Mouse (Mus musculus) ES-Bruce4 (cell line): ENCODE data around the gene Tshz2. TPM values are rescaled to one million over a fixed set of nuclear protein-coding genes. Genes with fewer than 3 reads are reported as not detected.

Source experiments
- H3K27ac ChIP-seq: 2 replicates; pipeline ENCODE4 v1.5.1; 2012; ENCODE audit warnings: low read length, inconsistent platforms; ENCODE audit not compliant: insufficient read depth
- H3K27me3 ChIP-seq: 2 replicates; pipeline ENCODE4 v1.6.1; 2012; ENCODE audit warnings: mild to moderate bottlenecking, low read length, inconsistent platforms; ENCODE audit not compliant: control insufficient read depth, poor library complexity, insufficient read depth, severe bottlenecking
- H3K36me3 ChIP-seq: 2 replicates; pipeline ENCODE4 v1.6.1; 2012; ENCODE audit warnings: inconsistent platforms, mild to moderate bottlenecking, low read length, moderate library complexity; ENCODE audit not compliant: control insufficient read depth, poor library complexity, insufficient read depth, severe bottlenecking
- H3K4me1 ChIP-seq: one replicate; pipeline ENCODE4 v1.8.1; 2011; ENCODE audit warnings: low read length; ENCODE audit not compliant: control insufficient read depth, insufficient read depth
- H3K4me3 ChIP-seq: 2 replicates; pipeline ENCODE4 v1.5.1; 2011; ENCODE audit warnings: low read depth, mild to moderate bottlenecking, low read length
- H3K9ac ChIP-seq: 2 replicates; pipeline ENCODE4 v1.6.1; 2012; ENCODE audit warnings: low read depth, mild to moderate bottlenecking, inconsistent platforms; ENCODE audit not compliant: poor library complexity, severe bottlenecking
- H3K9me3 ChIP-seq: replicated peaks from 2 replicates; pipeline ENCODE4 v1.6.1; 2012; ENCODE audit warnings: mild to moderate bottlenecking, low read length, inconsistent platforms; ENCODE audit not compliant: control insufficient read depth, poor library complexity, insufficient read depth, severe bottlenecking
- CTCF ChIP-seq: IDR thresholded peaks from one replicate; pipeline ENCODE4 v1.8.1; 2011; ENCODE audit warnings: low read depth, low read length
- EP300 ChIP-seq: IDR thresholded peaks from 2 replicates; pipeline ENCODE4 v1.6.1; 2011; ENCODE audit warnings: low read depth, low read length; ENCODE audit not compliant: insufficient read depth
- POLR2A ChIP-seq: IDR thresholded peaks from one replicate; pipeline ENCODE4 v1.8.1; 2011; ENCODE audit warnings: low read length; ENCODE audit not compliant: insufficient read depth
- polyA plus RNA-seq: library from polyadenylated mRNA; stranded (reverse); fragments of >200 nt; gene quantifications from 2 replicates; pipeline ENCODE4 v1.2.4, GENCODE M21; 2011; ENCODE audit warnings: low read depth; ENCODE audit not compliant: missing spikeins, insufficient read depth, insufficient read length

Gene Tshz2
- polyA plus RNA-seq, 1 experiment, result 0.24 TPM

GRCm38 (mm10) chr2:169722341-169722740, 89.5 kb downstream of the Tshz2 start:
- Histone ChIP-seq H3K9ac (no peak overlapping the region), H3K4me3 (no peak overlapping the region), H3K27ac (no peak overlapping the region), H3K27me3 (no peaks in the 10 kb centered on the region), H3K4me1 (no peaks in the 10 kb centered on the region), H3K9me3 (no peaks in the 10 kb centered on the region), H3K36me3 (no peaks in the 10 kb centered on the region)
- TF ChIP-seq EP300, result no peak

- no peak overlapping the region for H3K27ac ChIP-seq
- no peaks in the 10 kb centered on the region for H3K9me3 ChIP-seq
- H3K4me1 ChIP-seq, result peaks cover 5% of the 10 kb centered on the region
- H3K9ac ChIP-seq, result no peak overlapping the region
- no peak for TF ChIP-seq EP300
- TF ChIP-seq POLR2A, result no peak
- TF ChIP-seq CTCF, result no peak
- no peaks in the 10 kb centered on the region for H3K36me3 ChIP-seq
- H3K27me3 ChIP-seq, result no peaks in the 10 kb centered on the region
- no peak overlapping the region for H3K4me3 ChIP-seq
Measured at GRCm38 (mm10) chr2:169723645-169724462, 91.0 kb downstream of the Tshz2 start.

- Histone ChIP-seq H3K9ac (no peak overlapping the region), H3K27me3 (no peaks in the 10 kb centered on the region), H3K36me3 (no peaks in the 10 kb centered on the region), H3K4me1 (peaks cover 6% of the 10 kb centered on the region), H3K27ac (peak overlapping the region; percentile 62), H3K9me3 (no peaks in the 10 kb centered on the region), H3K4me3 (no peak overlapping the region)
- no peak for TF ChIP-seq CTCF
- peak; percentile 97 for TF ChIP-seq EP300
Measured at GRCm38 (mm10) chr2:169728651-169729280, 96.0 kb downstream of the Tshz2 start.

GRCm38 (mm10) chr2:169730551-169730996, 97.8 kb downstream of the Tshz2 start:
- no peak overlapping the region for H3K27ac ChIP-seq
- H3K4me1 ChIP-seq, result peaks cover 6% of the 10 kb centered on the region
- no peak overlapping the region for H3K9ac ChIP-seq
- H3K4me3 ChIP-seq, result no peak overlapping the region
- TF ChIP-seq EP300, result no peak
- TF ChIP-seq POLR2A, result no peak
- TF ChIP-seq CTCF, result no peak
- H3K27me3 ChIP-seq, result no peaks in the 10 kb centered on the region
- H3K9me3 ChIP-seq, result no peaks in the 10 kb centered on the region
- H3K36me3 ChIP-seq, result no peaks in the 10 kb centered on the region

GRCm38 (mm10) chr2:169734053-169734452, 101.2 kb downstream of the Tshz2 start:
- no peak overlapping the region for H3K9ac ChIP-seq
- TF ChIP-seq POLR2A, result no peak
- H3K4me3 ChIP-seq, result no peak overlapping the region
- H3K36me3 ChIP-seq, result no peaks in the 10 kb centered on the region
- H3K27me3 ChIP-seq, result no peaks in the 10 kb centered on the region
- H3K9me3 ChIP-seq, result no peaks in the 10 kb centered on the region
- H3K4me1 ChIP-seq, result peaks cover 2% of the 10 kb centered on the region
- H3K27ac ChIP-seq, result no peak overlapping the region
